Mouse (Mus musculus) small intestine, adult 2 months (tissue): ENCODE measurements around the gene Sgsm2.

Source experiments
- CTCF ChIP-seq: fragments of 200-500 bp; IDR thresholded peaks from 2 replicates; pipeline ENCODE4 v1.5.1; 2012; ENCODE audit warnings: low read depth, mild to moderate bottlenecking, control low read depth, inconsistent platforms, low read length, moderate library complexity, mixed read lengths; ENCODE audit not compliant: insufficient replicate concordance, insufficient read length; ENCODE audit errors: extremely low read depth
- POLR2A ChIP-seq: fragments of 200-500 bp; IDR thresholded peaks from 2 replicates; pipeline ENCODE4 v1.6.1; 2012; ENCODE audit warnings: low read depth, mild to moderate bottlenecking, control low read depth, inconsistent platforms, low read length, moderate library complexity

DNA sequence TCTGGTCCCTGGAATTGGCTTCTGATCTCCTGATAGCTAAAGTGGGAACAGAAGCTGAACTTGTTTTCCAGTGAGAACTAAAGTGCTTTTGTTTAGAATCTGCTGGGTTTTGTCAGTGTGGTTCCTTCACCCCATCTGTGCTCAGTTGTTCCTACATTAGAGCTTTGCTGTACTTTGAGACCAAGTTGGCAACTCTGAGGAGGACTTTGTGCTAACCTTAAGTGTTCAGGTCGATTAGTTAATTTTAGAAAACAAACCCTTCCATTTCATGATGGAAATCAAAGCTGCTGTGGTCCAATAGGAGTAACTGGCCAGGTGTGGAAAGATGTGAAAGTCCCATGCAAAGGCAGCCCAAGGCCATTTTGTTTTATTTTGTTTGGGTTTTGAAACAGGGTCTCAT, 75.9 kb downstream of the Sgsm2 start:
- no peak for TF ChIP-seq CTCF
- no peak for TF ChIP-seq POLR2A
